Comparison of ENCODE assay signal across 26 mouse cellular contexts in genomic region chr1:88566426-88566825, GRCm38 (mm10). TPM values are rescaled to one million over a fixed set of nuclear protein-coding genes. Genes with fewer than 3 reads are reported as not detected.
DNase-seq lines count a peak whose midpoint lies in the region; ATAC-seq and TF ChIP-seq lines count a peak whose summit lies in the region.
"Had no signal": no experiment of that assay in that cellular context is flagged by ENCODE, and none has a peak within 500 bp of the region (broad histone marks: within the 10 kb centered on the region; RNA-seq: fewer than 3 reads in every experiment).

No protein-coding gene starts in this region.

- TF ChIP-seq EP300 in liver, postnatal 0 days (IDR thresholded peaks at IDR 0.05; ENCODE audit: low read depth), result no peak

- H3K79me2 ChIP-seq in macrophage (ENCODE audit: inconsistent target), result no peaks in the 10 kb centered on the region

- H3K4me2 ChIP-seq in liver, postnatal 0 days (ENCODE audit: low read depth, low read length), result no peak overlapping the region
- H3K4me2 ChIP-seq in liver, embryonic 12.5 days, result no peak overlapping the region
- H3K4me2 ChIP-seq in hindbrain, embryonic 13.5 days, result no peak overlapping the region
- H3K4me2 ChIP-seq: embryonic facial prominence, embryonic 12.5 days; embryonic facial prominence, embryonic 15.5 days; heart, embryonic 11.5 days; hindbrain, embryonic 12.5 days had no signal

- ATAC-seq in liver, postnatal 0 days, result no peak
- no peak for ATAC-seq in liver, embryonic 12.5 days
- ATAC-seq in hindbrain, embryonic 13.5 days (ENCODE audit: low FRiP score), result no peak
- ATAC-seq: forebrain, embryonic 14.5 days; forebrain, postnatal 0 days; hindbrain, embryonic 16.5 days; Patski had no signal

- TF ChIP-seq CTCF in kidney, adult 2 months (conservative IDR thresholded peaks at IDR 0.05; ENCODE audit: insufficient read depth, insufficient read length, low read depth, low read length), result no peak
- no peak for TF ChIP-seq CTCF in liver, postnatal 0 days (IDR thresholded peaks at IDR 0.05; ENCODE audit: low read depth)

- no peak for TF ChIP-seq POLR2A in kidney, adult 2 months (IDR thresholded peaks at IDR 0.05; ENCODE audit: low read depth, low read length)

- H3K4me1 ChIP-seq in kidney, adult 2 months (ENCODE audit: control insufficient read depth, insufficient read depth, low read length), result no peaks in the 10 kb centered on the region
- no peaks in the 10 kb centered on the region for H3K4me1 ChIP-seq in liver, postnatal 0 days (ENCODE audit: insufficient read depth)
- H3K4me1 ChIP-seq in liver, embryonic 12.5 days, result peaks cover 4% of the 10 kb centered on the region; the same call in 1 of the 2 replicates
- peaks cover 9% of the 10 kb centered on the region for H3K4me1 ChIP-seq in hindbrain, embryonic 13.5 days (replicated peaks)
- H3K4me1 ChIP-seq: embryonic facial prominence, embryonic 12.5 days; embryonic facial prominence, embryonic 15.5 days had no signal

- no peaks in the 10 kb centered on the region for H3K36me3 ChIP-seq in kidney, adult 2 months (ENCODE audit: control insufficient read depth, insufficient read depth, low read length)
- H3K36me3 ChIP-seq in liver, postnatal 0 days (replicated peaks; ENCODE audit: insufficient read depth, low read length), result no peaks in the 10 kb centered on the region
- H3K36me3 ChIP-seq in liver, embryonic 12.5 days, result no peaks in the 10 kb centered on the region
- no peaks in the 10 kb centered on the region for H3K36me3 ChIP-seq in macrophage (ENCODE audit: inconsistent target)
- H3K36me3 ChIP-seq in hindbrain, embryonic 13.5 days, result no peaks in the 10 kb centered on the region
- H3K36me3 ChIP-seq: embryonic facial prominence, embryonic 12.5 days; embryonic facial prominence, embryonic 15.5 days; hindbrain, embryonic 12.5 days had no signal

- DNase-seq in kidney, adult 2 months, result peak; percentile 53
- no peak for DNase-seq in kidney, adult 11 months
- no peak for DNase-seq in liver, postnatal 0 days
- DNase-seq: adrenal gland, postnatal 10 days; adrenal gland, postnatal 36 days; cerebellum, adult 18-20 months; cerebellum, adult 9-10 months; cerebellum, postnatal 14 days; forebrain, postnatal 0 days; gastrocnemius, adult 2 months; gastrocnemius, postnatal 14 days; heart, adult 11 months had no signal

- no peaks in the 10 kb centered on the region for H3K27me3 ChIP-seq in kidney, adult 2 months (replicated peaks; ENCODE audit: control insufficient read depth, insufficient read depth, low read length)
- no peaks in the 10 kb centered on the region for H3K27me3 ChIP-seq in liver, postnatal 0 days (ENCODE audit: insufficient read depth, low read length)
- no peaks in the 10 kb centered on the region for H3K27me3 ChIP-seq in liver, embryonic 12.5 days (replicated peaks)
- no peaks in the 10 kb centered on the region for H3K27me3 ChIP-seq in hindbrain, embryonic 13.5 days
- H3K27me3 ChIP-seq: embryonic facial prominence, embryonic 12.5 days; embryonic facial prominence, embryonic 15.5 days; hindbrain, embryonic 12.5 days; Patski had no signal

- no peaks in the 10 kb centered on the region for H3K9me3 ChIP-seq in liver, postnatal 0 days (ENCODE audit: low read length)
- no peaks in the 10 kb centered on the region for H3K9me3 ChIP-seq in liver, embryonic 12.5 days (replicated peaks)
- H3K9me3 ChIP-seq in hindbrain, embryonic 13.5 days, result no peaks in the 10 kb centered on the region
- H3K9me3 ChIP-seq: embryonic facial prominence, embryonic 12.5 days; embryonic facial prominence, embryonic 15.5 days; hindbrain, embryonic 12.5 days had no signal

- no peak overlapping the region for H3K9ac ChIP-seq in liver, postnatal 0 days (replicated peaks)
- no peak overlapping the region for H3K9ac ChIP-seq in liver, embryonic 12.5 days
- H3K9ac ChIP-seq in hindbrain, embryonic 13.5 days, result no peak overlapping the region
- H3K9ac ChIP-seq: embryonic facial prominence, embryonic 12.5 days; embryonic facial prominence, embryonic 15.5 days; forebrain, postnatal 0 days; hindbrain, embryonic 12.5 days had no signal

- H3K4me3 ChIP-seq in kidney, adult 2 months (ENCODE audit: insufficient read depth, low read depth, low read length), result no peak overlapping the region
- no peak overlapping the region for H3K4me3 ChIP-seq in liver, postnatal 0 days (ENCODE audit: low read depth, low read length)
- H3K4me3 ChIP-seq in liver, embryonic 12.5 days, result no peak overlapping the region
- H3K4me3 ChIP-seq in macrophage (ENCODE audit: inconsistent target), result no peak overlapping the region
- no peak overlapping the region for H3K4me3 ChIP-seq in hindbrain, embryonic 13.5 days
- H3K4me3 ChIP-seq: embryonic facial prominence, embryonic 12.5 days; embryonic facial prominence, embryonic 15.5 days; gastrocnemius, adult 2 months; hindbrain, embryonic 12.5 days had no signal

- no peak overlapping the region for H3K27ac ChIP-seq in kidney, adult 2 months (ENCODE audit: insufficient read depth, low read depth, low read length)
- peak overlapping the region; percentile 22; the same call in 1 of the 2 replicates for H3K27ac ChIP-seq in liver, postnatal 0 days (ENCODE audit: low read depth)
- no peak overlapping the region for H3K27ac ChIP-seq in liver, embryonic 12.5 days
- H3K27ac ChIP-seq in macrophage, result peak overlapping the region; percentile 51
- no peak overlapping the region for H3K27ac ChIP-seq in hindbrain, embryonic 13.5 days
- H3K27ac ChIP-seq: embryonic facial prominence, embryonic 12.5 days; embryonic facial prominence, embryonic 15.5 days; gastrocnemius, adult 2 months; hindbrain, embryonic 12.5 days had no signal

RNA-seq across cellular contexts. Expression of gene Glrp1, which starts 56.6 kb away (rescaled TPM):
- polyA plus RNA-seq in kidney, adult 2 months (2012; rRNA removed), result not detected in 2 replicates
- 0.08 and 0.11 TPM in 2 replicates for polyA plus RNA-seq in liver, postnatal 0 days (2015; fragmentation: Nextera tagmentation; extraction: Ambion mirVana)
- 0.24 TPM in 1 of 2 replicates, not detected in the other for polyA plus RNA-seq in liver, embryonic 12.5 days (2016; fragmentation: Nextera tagmentation; extraction: Ambion mirVana)
- total RNA-seq in macrophage (2018; cell fraction: chromatin; rRNA removed), result 1 to 10 TPM in 14 of 26 experiments, under 1 TPM in 3, not detected in 9; 0.47 to 7.3 (median 2.7) TPM
- 1 to 10 TPM in 10 of 26 experiments, under 1 TPM in 12, not detected in 4; 0.09 to 2.1 (median 0.96) TPM for total RNA-seq in macrophage (2018; cell fraction: cytosol; rRNA removed)
- total RNA-seq in macrophage (2018; cell fraction: nucleus; rRNA removed), result 1 to 10 TPM in 15 of 26 experiments, under 1 TPM in 8, not detected in 3; 0.30 to 9.0 (median 4.2) TPM
- polyA plus RNA-seq in macrophage (2018), result 0.17 to 0.66 TPM (median 0.42 TPM) in 3 replicates
- not detected in 2 replicates for polyA plus RNA-seq in hindbrain, embryonic 13.5 days (2015; fragmentation: Nextera tagmentation; extraction: Ambion mirVana)
- total RNA-seq: adrenal gland, adult 18-20 months; adrenal gland, postnatal 10 days; adrenal gland, postnatal 36 days; gastrocnemius, adult 2 months; gastrocnemius, postnatal 14 days; gastrocnemius, postnatal 4 days; heart, postnatal 25 days had no signal
- polyA plus RNA-seq: embryonic facial prominence, embryonic 12.5 days; forebrain, embryonic 11.5 days; forebrain, embryonic 14.5 days; hindbrain, embryonic 12.5 days; hindbrain, embryonic 16.5 days; Patski had no signal

Comparison
In these comparisons a context has a peak if more than half of its experiments do, and no peak if none do; other contexts are left out.
1. H3K27ac ChIP-seq: peak in liver, postnatal 0 days (single experiment) and macrophage (single experiment); none in kidney, adult 2 months (single experiment), liver, embryonic 12.5 days (single experiment) and hindbrain, embryonic 13.5 days (single experiment).